Mouse (Mus musculus) thymus, adult 2 months (tissue): ENCODE results near the gene Tas2r135.

Experiments used
- CTCF ChIP-seq: fragments of 200-500 bp; IDR thresholded peaks from 2 replicates; pipeline ENCODE4 v1.5.1; 2012; ENCODE audit warnings: mild to moderate bottlenecking, control low read depth, low read length, moderate library complexity, borderline replicate concordance; ENCODE audit not compliant: control insufficient read depth, poor library complexity, insufficient read depth; ENCODE audit errors: extremely low read depth
- POLR2A ChIP-seq: fragments of 200-500 bp; IDR thresholded peaks from 2 replicates; pipeline ENCODE4 v1.6.1; 2012; ENCODE audit warnings: mild to moderate bottlenecking, low read length, control low read depth, moderate library complexity; ENCODE audit not compliant: control insufficient read depth, poor library complexity, insufficient read depth; ENCODE audit errors: extremely low read depth

DNA sequence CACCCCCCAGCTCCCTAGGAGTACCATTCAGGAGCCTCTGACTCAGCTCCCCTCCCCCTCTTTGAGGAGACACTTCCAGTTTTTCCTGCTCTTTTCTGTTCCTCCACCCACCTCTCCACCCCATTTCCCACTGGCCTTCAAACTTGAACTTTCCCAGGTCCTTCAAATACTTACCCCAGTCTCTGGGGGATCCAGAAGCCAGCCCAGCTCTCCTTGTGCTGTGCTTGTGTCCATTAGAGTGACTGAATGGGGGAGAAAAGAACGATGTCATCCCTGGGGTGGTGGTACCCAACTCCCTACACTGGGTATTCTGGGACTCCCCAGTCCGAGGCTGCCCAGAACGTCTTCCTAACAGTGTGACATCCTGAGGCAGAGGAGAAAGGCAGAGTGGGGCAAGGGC lies 33.2 kb upstream of the Tas2r135 start:
- TF ChIP-seq POLR2A (no peak), CTCF (no peak)
